Mouse (Mus musculus): ENCODE data around the gene Parp16.
"Not testable (repeated sequence)": the region's sequence is repeated elsewhere in the genome, so short reads cannot be mapped to it uniquely, and the experiment has no call there.

Parp16 gene

GRCm38 (mm10) chr9:65214425-65214777 is 19.2 kb downstream of the Parp16 start:
- no peak for DNase-seq

- peak; percentile 74 to 78 for DNase-seq
These were observed 19.8 kb downstream of the Parp16 start for GRCm38 (mm10) chr9:65214778-65215493.

- no peak for DNase-seq
These were observed 20.5 kb downstream of the Parp16 start for GRCm38 (mm10) chr9:65215494-65216126.

GRCm38 (mm10) chr9:65216972-65217371 is 21.8 kb downstream of the Parp16 start:
- peak in 1 of 2 experiments; percentile 56 for DNase-seq

- DNase-seq: no peak
These were observed 22.5 kb downstream of the Parp16 start for GRCm38 (mm10) chr9:65217661-65218060.

GRCm38 (mm10) chr9:65218916-65219315 is 23.8 kb downstream of the Parp16 start:
- DNase-seq: no peak

GRCm38 (mm10) chr9:65220398-65220797 is 25.2 kb downstream of the Parp16 start:
- DNase-seq: not testable (repeated sequence)

GRCm38 (mm10) chr9:65223927-65224326 is 28.8 kb downstream of the Parp16 start:
- no peak for DNase-seq

- DNase-seq: no peak
These were observed 30.6 kb downstream of the Parp16 start for GRCm38 (mm10) chr9:65225795-65226194.

- DNase-seq: no peak
These were observed 35.1 kb downstream of the Parp16 start for GRCm38 (mm10) chr9:65230250-65230649.

GRCm38 (mm10) chr9:65231284-65231683 is 36.1 kb downstream of the Parp16 start:
- no peak for DNase-seq

- no peak for DNase-seq
These were observed 38.3 kb downstream of the Parp16 start for GRCm38 (mm10) chr9:65233243-65233985.

GRCm38 (mm10) chr9:65234734-65235133 is 39.6 kb downstream of the Parp16 start:
- DNase-seq: no peak

GRCm38 (mm10) chr9:65235601-65236000 is 40.4 kb downstream of the Parp16 start:
- no peak for DNase-seq

- no peak for DNase-seq
These were observed 42.5 kb downstream of the Parp16 start for GRCm38 (mm10) chr9:65237616-65238015.

- DNase-seq: no peak
These were observed 43.1 kb downstream of the Parp16 start for GRCm38 (mm10) chr9:65238191-65238760.

- no peak for DNase-seq
These were observed 44.0 kb downstream of the Parp16 start for GRCm38 (mm10) chr9:65239176-65239575.

GRCm38 (mm10) chr9:65239731-65240130 is 44.6 kb downstream of the Parp16 start:
- no peak for DNase-seq

GRCm38 (mm10) chr9:65240587-65240986 is 45.4 kb downstream of the Parp16 start:
- no peak for DNase-seq

- no peak for DNase-seq
These were observed 46.8 kb downstream of the Parp16 start for GRCm38 (mm10) chr9:65241973-65242372.

- no peak for DNase-seq
These were observed 48.1 kb downstream of the Parp16 start for GRCm38 (mm10) chr9:65243249-65243648.

- no peak for DNase-seq
These were observed 49.1 kb downstream of the Parp16 start for GRCm38 (mm10) chr9:65244036-65244806.

All from thymus, adult 18-20 months (tissue).